Comparison of ENCODE assay signal across 23 mouse cellular contexts in genomic region chr4:115094056-115094455, GRCm38 (mm10). TPM values are rescaled to one million over a fixed set of nuclear protein-coding genes. Genes with fewer than 3 reads are reported as not detected.
DNase-seq lines count a peak whose midpoint lies in the region; ATAC-seq and TF ChIP-seq lines count a peak whose summit lies in the region.
"Had no signal": no experiment of that assay in that cellular context is flagged by ENCODE, and none has a peak within 500 bp of the region (broad histone marks: within the 10 kb centered on the region; RNA-seq: fewer than 3 reads in every experiment).

No protein-coding gene starts in this region.

- peaks cover 70% of the 10 kb centered on the region for H3K27me3 ChIP-seq in heart, embryonic 10.5 days (ENCODE audit: insufficient read depth, poor library complexity, severe bottlenecking)
- peaks cover 33% of the 10 kb centered on the region for H3K27me3 ChIP-seq in kidney, embryonic 15.5 days
- no peaks in the 10 kb centered on the region for H3K27me3 ChIP-seq in liver, embryonic 14.5 days (ENCODE audit: control insufficient read depth, insufficient read depth, low read length)

- TF ChIP-seq EP300 in liver, embryonic 14.5 days (IDR thresholded peaks at IDR 0.05; ENCODE audit: low read depth) = peak; percentile 28; the same call in 1 of the 2 replicates

- 86% methylated on average over 2 of the region's 2 CpGs for WGBS in heart, embryonic 10.5 days
- WGBS in kidney, embryonic 15.5 days = 86% methylated on average over 2 of the region's 2 CpGs
- 60% methylated on average over 2 of the region's 2 CpGs for WGBS in liver, embryonic 14.5 days (ENCODE audit: insufficient replicate concordance)

- H3K9me3 ChIP-seq in heart, embryonic 10.5 days = no peaks in the 10 kb centered on the region
- no peaks in the 10 kb centered on the region for H3K9me3 ChIP-seq in kidney, embryonic 15.5 days (replicated peaks)
- no peaks in the 10 kb centered on the region for H3K9me3 ChIP-seq in liver, embryonic 14.5 days (ENCODE audit: control insufficient read depth, low read length)
- H3K9me3 ChIP-seq: embryonic facial prominence, embryonic 12.5 days; limb, embryonic 13.5 days; lung, embryonic 15.5 days had no signal

- DNase-seq in heart, embryonic 10.5 days (ENCODE audit: low spot score) = peak; percentile 72
- DNase-seq in heart, adult 8-10 months (ENCODE audit: low spot score) = no peak
- no peak for DNase-seq in kidney, adult 8-10 months
- peak; percentile 60 for DNase-seq in c-Kit-positive CD71-positive TER-119-positive erythroid progenitor cells, embryonic 14.5 days (ENCODE audit: low spot score)
- no peak for DNase-seq in liver, embryonic 14.5 days (ENCODE audit: low read depth in 3 of 3, low spot score in 3 of 3)
- DNase-seq in thymus, postnatal 0 days (ENCODE audit: low spot score) = no peak
- DNase-seq: cerebellum, adult 9-11 months; heart, postnatal 36 days; layer of hippocampus, postnatal 36 days; lung, postnatal 4 days; thymus, postnatal 14 days had no signal

- no peak overlapping the region for H3K4me2 ChIP-seq in kidney, embryonic 15.5 days
- H3K4me2 ChIP-seq in liver, embryonic 14.5 days (ENCODE audit: low read depth) = peak overlapping the region; percentile 84
- H3K4me2 ChIP-seq: embryonic facial prominence, embryonic 12.5 days; hindbrain, embryonic 14.5 days; limb, embryonic 13.5 days; lung, embryonic 15.5 days had no signal

- no peak overlapping the region for H3K4me3 ChIP-seq in heart, embryonic 10.5 days
- H3K4me3 ChIP-seq in kidney, embryonic 15.5 days (replicated peaks) = no peak overlapping the region
- H3K4me3 ChIP-seq in liver, embryonic 14.5 days (ENCODE audit: insufficient read depth in 1 of 2, low read depth in 2 of 2, low read length in 2 of 2) = peak overlapping the region; percentile 10 to 16; a peak in 3 of 4 replicates
- H3K4me3 ChIP-seq: embryonic facial prominence, embryonic 12.5 days; limb, embryonic 13.5 days; lung, embryonic 15.5 days had no signal

- H3K36me3 ChIP-seq in heart, embryonic 10.5 days = no peaks in the 10 kb centered on the region
- H3K36me3 ChIP-seq in kidney, embryonic 15.5 days = no peaks in the 10 kb centered on the region
- no peaks in the 10 kb centered on the region for H3K36me3 ChIP-seq in liver, embryonic 14.5 days (replicated peaks; ENCODE audit: control insufficient read depth, insufficient read depth, low read depth)
- H3K36me3 ChIP-seq: embryonic facial prominence, embryonic 12.5 days; limb, embryonic 13.5 days; lung, embryonic 15.5 days had no signal

- H3K27ac ChIP-seq in heart, embryonic 10.5 days = peak overlapping the region; percentile 70; the same call in 1 of the 2 replicates
- H3K27ac ChIP-seq in kidney, embryonic 15.5 days = peak overlapping the region; percentile 85; the same call in 1 of the 2 replicates
- H3K27ac ChIP-seq in liver, embryonic 14.5 days = peak overlapping the region; percentile 95
- H3K27ac ChIP-seq: embryonic facial prominence, embryonic 12.5 days; hindbrain, embryonic 14.5 days; limb, embryonic 13.5 days; lung, embryonic 15.5 days had no signal

- no peak overlapping the region for H3K9ac ChIP-seq in kidney, embryonic 15.5 days
- H3K9ac ChIP-seq in liver, embryonic 14.5 days (replicated peaks) = peak overlapping the region; percentile 68
- H3K9ac ChIP-seq: embryonic facial prominence, embryonic 12.5 days; hindbrain, embryonic 14.5 days; limb, embryonic 13.5 days; lung, embryonic 15.5 days had no signal

- H3K4me1 ChIP-seq in heart, embryonic 10.5 days = peaks cover 19% of the 10 kb centered on the region
- H3K4me1 ChIP-seq in kidney, embryonic 15.5 days = peaks cover 35% of the 10 kb centered on the region
- peaks cover 54 to 85% of the 10 kb centered on the region in 2 experiments for H3K4me1 ChIP-seq in liver, embryonic 14.5 days (replicated peaks; ENCODE audit: control insufficient read depth in 2 of 2, insufficient read depth in 2 of 2, low read length in 1 of 2)

- TF ChIP-seq CTCF in liver, embryonic 14.5 days (IDR thresholded peaks at IDR 0.05; ENCODE audit: low read depth) = no peak

- no peak for ATAC-seq in kidney, embryonic 15.5 days (replicated peaks; ENCODE audit: low FRiP score)
- no peak for ATAC-seq in liver, embryonic 14.5 days (ENCODE audit: insufficient read depth)
- ATAC-seq in granulocyte monocyte progenitor cell, adult 5-6 weeks (replicated peaks; ENCODE audit: poor library complexity, severe bottlenecking) = no peak
- ATAC-seq: forebrain, embryonic 16.5 days had no signal

RNA-seq across cellular contexts. Expression of gene Pdzk1ip1, which starts 5.5 kb away (rescaled TPM):
- polyA plus RNA-seq in heart, embryonic 10.5 days (2016; fragmentation: Nextera tagmentation; extraction: Ambion mirVana) = 19.5 and 29.4 TPM in 2 replicates
- total RNA-seq in heart, adult 8-10 months (2022) = under 1 TPM in 2 of 4 experiments, not detected in 2; 0.71 to 0.86 TPM
- 161 and 191 TPM in 2 replicates for polyA plus RNA-seq in kidney, embryonic 15.5 days (2015; fragmentation: Nextera tagmentation; extraction: Ambion mirVana)
- polyA plus RNA-seq in liver, embryonic 14.5 days (2012; rRNA removed) = 20.5 and 24.5 TPM in 2 replicates
- 24.4 and 30.5 TPM in 2 replicates for polyA plus RNA-seq in liver, embryonic 14.5 days (2014; fragmentation: Nextera tagmentation; extraction: Ambion mirVana)
- 0.92 TPM in 1 of 2 replicates, not detected in the other for total RNA-seq in granulocyte monocyte progenitor cell, adult 5-6 weeks (2014; fragmentation: Nextera tagmentation)
- 3.8 TPM in 1 of 2 replicates, not detected in the other for total RNA-seq in granulocyte monocyte progenitor cell, adult 5-6 weeks (2017)
- polyA plus RNA-seq in thymus, postnatal 0 days (2015; fragmentation: Nextera tagmentation; extraction: Ambion mirVana) = 2.8 and 3.5 TPM in 2 replicates
- total RNA-seq: gastrocnemius, adult 18-20 months; heart, postnatal 36 days; MEL had no signal

RNA-seq across cellular contexts. Expression of gene Tal1, which starts 37.8 kb away (rescaled TPM):
- 6.7 and 8.3 TPM in 2 replicates for polyA plus RNA-seq in heart, embryonic 10.5 days (2016; fragmentation: Nextera tagmentation; extraction: Ambion mirVana)
- 1 to 10 TPM; 2.5 to 3.6 (median 2.9) TPM for total RNA-seq in heart, adult 8-10 months (2022)
- polyA plus RNA-seq in kidney, embryonic 15.5 days (2015; fragmentation: Nextera tagmentation; extraction: Ambion mirVana) = 1.1 and 1.4 TPM in 2 replicates
- polyA plus RNA-seq in liver, embryonic 14.5 days (2012; rRNA removed) = 72.6 and 74.7 TPM in 2 replicates
- 55.6 and 60.9 TPM in 2 replicates for polyA plus RNA-seq in liver, embryonic 14.5 days (2014; fragmentation: Nextera tagmentation; extraction: Ambion mirVana)
- total RNA-seq in granulocyte monocyte progenitor cell, adult 5-6 weeks (2014; fragmentation: Nextera tagmentation) = 12.1 and 14.4 TPM in 2 replicates
- 5.8 and 9.5 TPM in 2 replicates for total RNA-seq in granulocyte monocyte progenitor cell, adult 5-6 weeks (2017)
- polyA plus RNA-seq in thymus, postnatal 0 days (2015; fragmentation: Nextera tagmentation; extraction: Ambion mirVana) = 0.08 and 0.13 TPM in 2 replicates

RNA-seq across cellular contexts. Expression of gene Cyp4x1, which starts 40.0 kb away (rescaled TPM):
- 0.10 and 0.21 TPM in 2 replicates for polyA plus RNA-seq in heart, embryonic 10.5 days (2016; fragmentation: Nextera tagmentation; extraction: Ambion mirVana)
- total RNA-seq in heart, adult 8-10 months (2022) = not detected
- polyA plus RNA-seq in kidney, embryonic 15.5 days (2015; fragmentation: Nextera tagmentation; extraction: Ambion mirVana) = 0.57 and 0.86 TPM in 2 replicates
- 0.05 and 0.06 TPM in 2 replicates for polyA plus RNA-seq in liver, embryonic 14.5 days (2012; rRNA removed)
- 0.08 TPM in 2 replicates for polyA plus RNA-seq in liver, embryonic 14.5 days (2014; fragmentation: Nextera tagmentation; extraction: Ambion mirVana)
- total RNA-seq in granulocyte monocyte progenitor cell, adult 5-6 weeks (2014; fragmentation: Nextera tagmentation) = not detected in 2 replicates
- not detected in 2 replicates for total RNA-seq in granulocyte monocyte progenitor cell, adult 5-6 weeks (2017)
- not detected in 2 replicates for polyA plus RNA-seq in thymus, postnatal 0 days (2015; fragmentation: Nextera tagmentation; extraction: Ambion mirVana)
- total RNA-seq: adrenal gland, adult 18-20 months; CH12.LX; gastrocnemius, adult 18-20 months; heart, postnatal 36 days; neutrophil, adult 5-6 weeks had no signal
- polyA plus RNA-seq: limb, embryonic 13.5 days had no signal

Comparison
In these comparisons a context has a peak if more than half of its experiments do, and no peak if none do; other contexts are left out.
1. DNase-seq: peak in heart, embryonic 10.5 days (single experiment) and c-Kit-positive CD71-positive TER-119-positive erythroid progenitor cells, embryonic 14.5 days (single experiment); none in heart, adult 8-10 months (single experiment), kidney, adult 8-10 months (0 of 2), liver, embryonic 14.5 days (0 of 3) and thymus, postnatal 0 days (single experiment).
2. H3K4me3 ChIP-seq: peak in liver, embryonic 14.5 days (2 of 2); none in heart, embryonic 10.5 days (single experiment) and kidney, embryonic 15.5 days (single experiment).
3. Peak in every context shown above with its lines, with median percentiles within 50 percentile points of each other: H3K27ac ChIP-seq.